Mouse (Mus musculus) testis, adult 2 months (tissue): ENCODE measurements at regions not wholly inside any gene's neighbourhood (a gene's known extent, or its start where the extent isn't known, plus 50 kb on each side); places are given as distances from the start of the nearest gene placed in this dataset.

Experiments used
- H3K27ac ChIP-seq: fragments of 200-500 bp; 2 replicates; pipeline ENCODE4 v1.5.1; 2012; ENCODE audit warnings: low read depth, low read length; ENCODE audit not compliant: control insufficient read depth, insufficient read depth
- H3K27me3 ChIP-seq: fragments of 200-500 bp; 2 replicates; pipeline ENCODE4 v1.6.1; 2012; ENCODE audit warnings: mild to moderate bottlenecking, low read length, moderate library complexity; ENCODE audit not compliant: control insufficient read depth, insufficient read depth
- H3K36me3 ChIP-seq: fragments of 200-500 bp; 2 replicates; pipeline ENCODE4 v1.6.1; 2012; ENCODE audit warnings: mild to moderate bottlenecking, low read length; ENCODE audit not compliant: control insufficient read depth, insufficient read depth
- H3K4me1 ChIP-seq: fragments of 200-500 bp; 2 replicates; pipeline ENCODE4 v1.6.1; 2012; ENCODE audit warnings: low read length; ENCODE audit not compliant: control insufficient read depth, insufficient read depth
- H3K4me3 ChIP-seq: fragments of 200-500 bp; 2 replicates; pipeline ENCODE4 v1.5.1; 2012; ENCODE audit warnings: low read depth, mild to moderate bottlenecking, low read length, moderate library complexity, mixed read lengths; ENCODE audit not compliant: control insufficient read depth
- CTCF ChIP-seq: fragments of 200-500 bp; IDR thresholded peaks from 2 replicates; pipeline ENCODE4 v1.5.1; 2012; ENCODE audit warnings: low read depth, mild to moderate bottlenecking, inconsistent platforms, low read length, moderate library complexity; ENCODE audit not compliant: control insufficient read depth, insufficient read depth, insufficient replicate concordance
- POLR2A ChIP-seq: fragments of 200-500 bp; IDR thresholded peaks from 2 replicates; pipeline ENCODE4 v1.6.1; 2012; ENCODE audit warnings: low read depth, mild to moderate bottlenecking, inconsistent platforms, low read length, moderate library complexity; ENCODE audit not compliant: control insufficient read depth

- Histone ChIP-seq H3K27me3 (no peaks in the 10 kb centered on the region), H3K36me3 (no peaks in the 10 kb centered on the region), H3K4me1 (no peaks in the 10 kb centered on the region), H3K4me3 (no peak overlapping the region), H3K27ac (no peak overlapping the region)
- TF ChIP-seq CTCF (no peak), POLR2A (no peak)
These were observed 283.6 kb downstream of the Prdm2 start for GRCm38 (mm10) chr4:142929245-142929644.

DNA sequence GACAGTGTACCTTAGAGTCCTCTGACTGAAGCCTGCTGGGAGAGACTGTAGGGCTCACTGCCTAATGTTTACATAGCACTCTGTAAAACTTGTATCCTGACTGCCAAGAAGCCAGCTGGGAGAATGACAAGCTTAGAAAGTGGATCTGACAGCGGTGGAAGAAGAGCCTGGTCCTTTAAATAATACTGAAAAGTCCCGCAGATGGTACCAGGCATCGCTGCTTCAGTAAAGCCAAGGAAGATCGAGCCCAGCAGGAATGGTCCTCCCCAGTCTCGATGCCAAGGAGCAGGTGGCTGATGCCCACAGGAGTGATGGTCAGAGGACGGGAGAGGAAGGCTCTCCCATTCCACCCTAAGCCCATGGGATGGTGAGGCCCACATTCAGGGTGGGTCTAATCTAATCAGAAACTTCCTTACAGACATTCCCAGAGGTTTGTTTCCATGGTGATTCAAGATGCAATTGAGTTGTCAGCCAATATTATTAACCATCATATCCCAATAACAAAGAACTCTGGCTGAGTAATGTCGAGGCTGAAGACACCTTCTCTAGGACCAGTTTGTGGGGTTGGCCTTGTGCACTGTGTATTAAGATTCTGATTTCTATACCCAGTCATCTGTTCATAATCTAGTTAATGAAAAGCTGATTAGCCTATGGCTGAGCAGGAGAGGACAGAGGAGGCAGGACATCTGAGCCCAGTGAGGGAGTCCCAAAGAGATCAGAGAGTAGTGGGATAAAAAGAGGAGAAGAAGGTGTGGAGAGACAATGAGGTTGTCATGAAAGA lies 285.3 kb downstream of the Prdm2 start:
- H3K4me1 ChIP-seq, result no peaks in the 10 kb centered on the region
- no peak for TF ChIP-seq POLR2A
- H3K4me3 ChIP-seq, result no peak overlapping the region
- H3K27ac ChIP-seq, result no peak overlapping the region
- H3K36me3 ChIP-seq, result no peaks in the 10 kb centered on the region
- H3K27me3 ChIP-seq, result no peaks in the 10 kb centered on the region

DNA sequence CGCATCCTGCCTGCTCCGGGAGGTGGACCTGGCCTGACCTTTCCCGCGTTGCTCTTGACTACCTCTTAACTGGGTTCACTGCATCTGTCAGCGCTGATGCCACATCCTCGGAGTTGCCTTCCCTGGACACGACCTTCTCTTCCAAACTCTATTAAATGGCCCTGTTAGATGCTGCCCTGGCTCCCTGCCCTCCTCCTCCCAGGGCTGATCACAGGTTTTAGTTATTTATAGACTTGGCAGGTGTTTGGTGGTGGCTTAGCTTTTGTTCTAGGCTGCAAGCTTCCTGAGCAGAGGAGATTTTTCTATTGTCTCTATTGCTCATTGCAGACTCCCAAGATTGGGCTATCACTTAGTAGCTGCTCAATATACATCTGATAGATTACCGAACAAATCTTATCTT lies 287.7 kb downstream of the Prdm2 start:
- H3K4me1 ChIP-seq, result no peaks in the 10 kb centered on the region
- no peak overlapping the region for H3K4me3 ChIP-seq
- H3K27ac ChIP-seq, result no peak overlapping the region
- TF ChIP-seq POLR2A, result no peak
- TF ChIP-seq CTCF, result no peak
- H3K36me3 ChIP-seq, result no peaks in the 10 kb centered on the region
- no peaks in the 10 kb centered on the region for H3K27me3 ChIP-seq

- TF ChIP-seq POLR2A (no peak), CTCF (no peak)
- H3K4me3 ChIP-seq, result no peak overlapping the region
- H3K4me1 ChIP-seq, result peaks cover 4% of the 10 kb centered on the region; the same call in 1 of the 2 replicates
- H3K27me3 ChIP-seq, result no peaks in the 10 kb centered on the region
- H3K27ac ChIP-seq, result no peak overlapping the region
- H3K36me3 ChIP-seq, result no peaks in the 10 kb centered on the region
These were observed 303.3 kb downstream of the Prdm2 start for GRCm38 (mm10) chr4:142909355-142909947.

GRCm38 (mm10) chr4:142908782-142909181 lies 304.0 kb downstream of the Prdm2 start:
- Histone ChIP-seq H3K4me1 (peaks cover 4% of the 10 kb centered on the region; the same call in 1 of the 2 replicates), H3K27ac (no peak overlapping the region), H3K4me3 (no peak overlapping the region), H3K36me3 (no peaks in the 10 kb centered on the region), H3K27me3 (no peaks in the 10 kb centered on the region)
- TF ChIP-seq CTCF, result no peak

DNA sequence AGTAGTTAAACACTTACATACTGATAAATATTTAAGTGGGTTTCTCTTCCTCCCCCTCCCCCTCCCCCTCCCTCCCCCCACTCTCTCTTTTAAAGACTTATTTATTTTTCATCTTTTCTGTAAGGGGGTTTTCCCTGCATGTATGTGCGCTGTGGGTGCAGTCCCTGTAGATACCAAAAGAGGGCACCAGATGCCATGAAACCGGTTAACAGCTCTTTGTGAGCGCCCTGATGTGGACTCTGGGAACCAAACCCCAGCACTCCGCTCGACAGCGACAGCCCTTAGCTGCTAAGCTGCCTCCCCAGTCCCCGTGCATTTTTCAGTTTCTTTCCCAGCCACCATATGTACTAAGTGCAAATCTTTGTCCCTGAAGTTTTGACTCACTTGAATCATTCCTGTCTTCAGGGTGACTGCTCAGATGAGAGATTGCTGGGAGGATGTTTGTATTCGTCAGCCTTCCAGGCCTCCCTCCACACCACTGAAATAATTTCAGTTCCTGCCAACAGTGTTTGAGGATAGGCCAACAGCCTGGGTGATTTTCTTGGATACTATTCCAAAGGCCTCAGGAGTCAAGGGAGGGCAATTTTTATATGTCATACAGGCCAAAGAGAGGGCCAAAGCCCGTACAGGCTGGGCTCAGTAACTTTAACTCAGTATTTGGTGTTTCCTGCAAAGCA lies 309.3 kb downstream of the Prdm2 start:
- H3K27me3 ChIP-seq, result no peaks in the 10 kb centered on the region
- H3K4me1 ChIP-seq, result no peaks in the 10 kb centered on the region
- TF ChIP-seq POLR2A, result no peak
- no peak for TF ChIP-seq CTCF
- no peak overlapping the region for H3K27ac ChIP-seq
- H3K4me3 ChIP-seq, result no peak overlapping the region
- no peaks in the 10 kb centered on the region for H3K36me3 ChIP-seq

DNA sequence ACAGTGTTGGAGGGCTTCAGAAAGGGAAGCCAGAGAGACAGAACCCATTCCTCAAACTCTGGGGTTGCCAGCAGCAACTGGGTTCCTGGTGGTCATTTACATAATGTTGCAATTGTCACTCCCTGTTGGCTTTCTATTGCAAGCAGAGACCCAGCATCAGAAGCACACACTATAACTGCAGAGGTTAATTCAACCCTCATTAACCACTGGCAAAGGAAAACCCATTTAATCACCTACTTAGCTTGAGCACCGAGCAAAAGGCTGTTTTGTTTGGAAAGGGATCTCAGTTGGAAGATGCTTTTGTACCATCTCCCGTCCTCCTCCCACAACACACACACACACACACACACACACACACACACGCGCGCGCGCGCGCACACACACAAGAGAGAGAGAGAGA lies 312.0 kb downstream of the Prdm2 start:
- TF ChIP-seq POLR2A (no peak), CTCF (no peak)
- Histone ChIP-seq H3K27me3 (no peaks in the 10 kb centered on the region), H3K4me3 (no peak overlapping the region), H3K4me1 (no peaks in the 10 kb centered on the region), H3K27ac (no peak overlapping the region), H3K36me3 (no peaks in the 10 kb centered on the region)
